In the genomic region with DNA sequence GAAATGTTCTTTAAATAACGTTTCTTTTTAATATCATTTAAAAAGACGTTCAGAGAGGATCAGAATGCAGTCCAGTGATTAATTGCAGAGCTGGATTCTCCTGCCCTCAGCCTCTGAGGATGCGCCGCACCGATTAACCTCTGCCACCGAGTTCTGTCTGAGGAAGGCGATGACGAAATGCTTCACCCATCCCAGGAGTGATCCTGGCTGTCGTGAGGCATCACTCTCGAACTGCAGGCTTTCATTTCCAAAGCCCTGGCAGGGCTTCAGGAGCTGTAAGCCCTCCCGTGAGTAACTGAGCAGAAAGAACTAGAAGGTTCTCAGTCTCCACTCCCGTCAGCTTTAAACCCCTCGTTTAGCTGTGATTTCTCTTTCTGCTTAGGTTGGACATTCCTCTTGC, we compare ENCODE assay signal across 16 mouse cellular contexts.
"Had no signal": no experiment of that assay in that cellular context is flagged by ENCODE, and none has a peak within 500 bp of the region (broad histone marks: within the 10 kb centered on the region; RNA-seq: fewer than 3 reads in every experiment).

No protein-coding gene starts in this region.

- H3K36me3 ChIP-seq: limb, embryonic 12.5 days; liver, embryonic 13.5 days; lung, embryonic 15.5 days; neural tube, embryonic 15.5 days had no signal

- H3K27me3 ChIP-seq: limb, embryonic 12.5 days; liver, embryonic 13.5 days; lung, embryonic 15.5 days; neural tube, embryonic 15.5 days had no signal

- H3K9ac ChIP-seq: limb, embryonic 12.5 days; liver, embryonic 13.5 days; liver, postnatal 0 days; lung, embryonic 15.5 days; neural tube, embryonic 15.5 days had no signal

- ATAC-seq: liver, postnatal 0 days had no signal

- H3K4me2 ChIP-seq: limb, embryonic 12.5 days; liver, embryonic 13.5 days; lung, embryonic 15.5 days; neural tube, embryonic 15.5 days had no signal

- H3K27ac ChIP-seq: layer of hippocampus, adult 2 months; limb, embryonic 12.5 days; liver, embryonic 13.5 days; lung, embryonic 15.5 days; neural tube, embryonic 15.5 days had no signal

- H3K9me3 ChIP-seq: limb, embryonic 12.5 days; liver, embryonic 13.5 days; lung, embryonic 15.5 days; neural tube, embryonic 15.5 days had no signal

- H3K4me1 ChIP-seq: limb, embryonic 12.5 days; liver, embryonic 13.5 days; lung, embryonic 15.5 days had no signal

- DNase-seq: kidney, adult 9 months; kidney, postnatal 10 days; kidney, postnatal 4 days; liver; liver, embryonic 13.5 days; liver, postnatal 0 days; lung, postnatal 14 days; midbrain, embryonic 14.5 days; right cerebral cortex, postnatal 4 days; spleen, adult 18-20 months; thymus, postnatal 4 days had no signal

- H3K4me3 ChIP-seq: layer of hippocampus, adult 2 months; limb, embryonic 12.5 days; liver, embryonic 13.5 days; lung, embryonic 15.5 days; myocyte; neural tube, embryonic 15.5 days had no signal
